Mouse (Mus musculus) Patski (cell line): ENCODE measurements around the gene Tceal1. TPM values are rescaled to one million over a fixed set of nuclear protein-coding genes. Genes with fewer than 3 reads are reported as not detected.
"Not testable (repeated sequence)": the region's sequence is repeated elsewhere in the genome, so short reads cannot be mapped to it uniquely, and the experiment has no call there.

Source experiments
- ATAC-seq: fragments of 100-300 bp; one replicate; pipeline ENCODE4 v1.8.0; 2021
- CTCF ChIA-PET: fragments of 350-600 bp; sonication (Branson Sonifier 250); formaldehyde crosslinking; loops from one replicate; lab custom pipeline; 2022; ENCODE audit warnings: inconsistent platforms; lab: Charles Lee
- POLR2A ChIA-PET: fragments of 350-600 bp; sonication (Branson Sonifier 250); formaldehyde crosslinking; loops from one replicate; lab custom pipeline; 2022; ENCODE audit warnings: antibody characterized with exemption, inconsistent platforms; lab: Charles Lee
- DNase-seq: peaks from one replicate; pipeline ENCODE4 v3.0.0-alpha.2; 2011; ENCODE audit warnings: low read depth, low spot score
- H3K27me3 ChIP-seq: fragments of 371-371 bp; one replicate; pipeline ENCODE4 v1.5.1; 2021
- CTCF ChIP-seq: fragments of 100-300 bp; IDR thresholded peaks from one replicate; pipeline ENCODE4 v1.5.1; 2021
- in situ Hi-C: fragments of 300-500 bp; cut with MboI; formaldehyde crosslinking; loops from 3 replicates; pipeline ENCODE4 v1.11.1; 2018; ENCODE audit warnings: low pct_unique_long_range_greater_than_20kb, mixed read lengths
- polyA plus RNA-seq: library from polyadenylated mRNA; unstranded; gene quantifications from one replicate; pipeline ENCODE4 v1.2.3, GENCODE M21; 2021

The Tceal1 gene
- polyA plus RNA-seq = not detected

DNA sequence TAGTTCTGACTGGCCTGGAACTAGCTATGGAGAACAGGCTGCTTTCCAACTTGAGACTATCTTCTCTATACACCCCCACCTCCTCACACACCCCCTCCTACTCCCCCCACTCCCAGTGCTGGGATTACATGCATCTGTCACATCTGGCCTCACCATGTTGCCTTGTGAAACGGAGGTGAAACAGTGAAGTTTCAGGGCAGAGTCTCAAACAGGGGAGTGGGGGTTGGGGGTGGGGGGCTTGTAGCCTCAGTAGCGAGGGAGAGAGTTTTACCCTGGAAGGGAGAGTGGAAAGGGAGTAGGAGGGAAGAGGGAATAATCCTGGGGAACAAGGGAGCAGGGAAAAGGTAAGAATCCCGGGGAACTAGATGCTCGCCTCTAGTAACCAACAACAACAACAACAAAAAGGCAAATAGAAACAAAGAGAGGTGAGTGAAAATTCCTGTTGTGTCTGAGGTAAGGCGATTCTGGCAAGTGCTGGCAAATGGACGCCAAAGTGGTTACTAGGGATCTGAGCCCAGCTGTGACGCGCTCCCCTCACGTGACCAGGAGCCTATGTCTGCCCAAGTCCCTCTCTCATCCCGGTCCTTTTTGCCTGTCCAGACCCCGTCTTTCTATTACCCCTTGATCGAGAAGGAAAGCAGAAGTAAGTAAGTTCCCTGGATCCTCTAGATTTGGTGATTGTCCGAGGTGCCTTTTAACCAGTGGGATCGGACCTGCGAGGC lies at the start of gene Tceal1:
Gene Tceal1 (plus strand): TSS at position 537 of the 722 bp plus-strand sequence.
- peaks cover 37% of the 10 kb centered on the region for H3K27me3 ChIP-seq
- DNase-seq (no peak), ATAC-seq (no peak)
- POLR2A ChIA-PET = no interaction called here
- CTCF ChIA-PET = no interaction called here
- TF ChIP-seq CTCF = no peak
- in situ Hi-C loops = no loop called here

DNA sequence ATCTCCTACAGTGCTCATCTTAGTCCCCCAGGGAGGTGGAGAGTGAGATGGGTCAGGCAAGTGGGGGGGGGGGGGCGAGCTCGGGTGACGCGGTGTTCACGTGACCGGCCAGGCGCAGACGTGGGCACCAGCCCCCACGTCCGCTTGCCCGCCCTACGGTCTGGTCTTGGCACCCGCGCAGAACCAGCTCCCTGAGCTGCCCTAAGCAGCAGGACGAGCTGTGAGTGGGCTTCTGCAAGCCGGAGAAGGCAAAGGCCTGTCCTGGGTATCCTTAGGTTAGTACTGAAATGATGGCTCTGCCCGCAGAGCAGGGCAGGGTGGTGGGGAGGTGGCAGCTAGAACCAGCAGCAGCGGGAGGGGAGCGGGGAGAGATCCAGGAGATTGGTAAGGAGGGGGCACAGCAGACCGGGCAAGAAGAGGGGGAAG lies 41.5 kb upstream of the Tceal1 start:
- CTCF ChIA-PET = no interaction called here
- no peak for TF ChIP-seq CTCF
- no peak for DNase-seq
- H3K27me3 ChIP-seq = peaks cover 44% of the 10 kb centered on the region
- POLR2A ChIA-PET = no interaction called here
- in situ Hi-C loops = no loop called here
- ATAC-seq = no peak

DNA sequence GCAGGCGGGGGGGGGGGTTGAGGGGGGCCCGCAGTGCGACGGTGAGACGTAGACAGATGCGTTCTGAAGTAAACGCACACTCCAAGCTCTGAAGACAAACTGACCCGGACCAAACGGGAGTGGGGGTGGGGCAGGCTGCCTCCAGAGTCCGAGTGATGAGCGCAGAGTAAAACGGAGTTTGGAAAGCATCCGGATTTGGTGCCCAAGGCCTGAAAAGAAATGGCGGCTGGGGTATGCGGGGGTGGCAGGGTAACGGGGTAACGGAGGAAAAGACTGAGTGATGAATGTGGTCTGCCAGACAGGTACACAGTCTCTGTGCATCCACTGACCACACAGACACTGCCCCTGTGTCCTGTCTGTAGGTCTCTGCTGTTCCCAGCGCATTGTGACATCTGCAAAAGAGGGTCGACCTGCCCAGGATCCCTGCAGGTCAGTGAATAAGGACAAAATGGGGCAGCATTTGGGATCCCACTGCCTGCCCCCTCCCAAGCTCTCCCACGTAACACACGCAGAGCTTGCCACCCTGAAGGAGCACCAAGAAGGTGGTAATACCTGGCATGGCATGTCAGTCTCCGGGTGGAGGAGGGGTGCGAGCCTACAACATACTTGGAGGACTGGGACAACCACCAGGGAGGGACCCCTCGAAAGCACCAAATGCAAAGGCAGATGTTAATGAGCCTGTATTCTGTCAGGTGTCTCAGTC lies 40.9 kb upstream of the Tceal1 start:
- CTCF ChIA-PET, POLR2A ChIA-PET, in situ Hi-C loops, DNase-seq, ATAC-seq: not testable (repeated sequence)
- peaks cover 47% of the 10 kb centered on the region for H3K27me3 ChIP-seq

DNA sequence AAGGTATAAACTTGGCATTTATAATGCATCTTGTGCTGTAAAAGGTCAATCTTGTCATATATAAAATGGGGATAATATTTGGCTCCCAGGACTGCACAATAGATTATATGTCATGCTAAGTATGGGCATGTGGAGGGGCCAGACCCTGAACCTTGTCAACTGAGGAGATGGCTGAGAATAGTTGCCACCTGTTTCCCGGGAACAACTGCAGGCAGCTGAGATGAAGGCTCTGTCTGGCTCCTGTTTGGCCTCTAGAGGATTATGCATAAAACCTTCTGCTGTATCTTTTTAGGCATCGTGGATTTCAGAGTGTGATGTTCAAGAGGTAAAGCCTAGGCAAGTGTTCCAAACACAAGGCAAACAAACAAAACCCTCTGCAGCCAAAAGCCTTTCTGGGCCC lies 39.0 kb upstream of the Tceal1 start:
- CTCF ChIA-PET = interaction anchor here (1.1 kb wide), 2 partner anchors 9 to 13 kb away, joined by 3 to 4 read pairs; no protein-coding TSS in a partner anchor
- POLR2A ChIA-PET = no interaction called here
- in situ Hi-C loops = no loop called here
- DNase-seq (no peak), ATAC-seq (no peak)
- H3K27me3 ChIP-seq = peaks cover 35% of the 10 kb centered on the region
- TF ChIP-seq CTCF = no peak

DNA sequence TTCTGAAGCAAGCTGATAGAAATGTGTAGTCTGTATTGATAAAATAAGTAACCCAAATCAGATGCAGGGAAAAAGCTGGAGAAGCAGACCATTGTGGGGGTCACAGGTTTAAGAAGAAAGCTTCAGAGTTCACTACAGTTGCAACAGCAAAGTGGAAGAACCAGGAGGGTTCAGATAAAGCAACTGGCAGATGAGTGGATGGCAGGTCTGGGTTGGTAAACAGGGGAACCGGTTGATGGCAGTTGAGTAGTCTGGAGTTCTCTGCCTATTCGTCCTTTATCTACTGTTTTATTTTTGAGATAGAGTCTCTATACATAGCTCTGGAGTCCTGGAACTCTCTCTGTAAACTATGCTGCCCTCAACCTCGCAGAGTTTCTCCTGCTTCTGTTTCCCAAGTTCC lies 26.8 kb upstream of the Tceal1 start:
- TF ChIP-seq CTCF = no peak
- in situ Hi-C loops = no loop called here
- DNase-seq (no peak), ATAC-seq (no peak)
- ChIA-PET CTCF (no interaction called here), POLR2A (no interaction called here)
- H3K27me3 ChIP-seq = peaks cover 21% of the 10 kb centered on the region

DNA sequence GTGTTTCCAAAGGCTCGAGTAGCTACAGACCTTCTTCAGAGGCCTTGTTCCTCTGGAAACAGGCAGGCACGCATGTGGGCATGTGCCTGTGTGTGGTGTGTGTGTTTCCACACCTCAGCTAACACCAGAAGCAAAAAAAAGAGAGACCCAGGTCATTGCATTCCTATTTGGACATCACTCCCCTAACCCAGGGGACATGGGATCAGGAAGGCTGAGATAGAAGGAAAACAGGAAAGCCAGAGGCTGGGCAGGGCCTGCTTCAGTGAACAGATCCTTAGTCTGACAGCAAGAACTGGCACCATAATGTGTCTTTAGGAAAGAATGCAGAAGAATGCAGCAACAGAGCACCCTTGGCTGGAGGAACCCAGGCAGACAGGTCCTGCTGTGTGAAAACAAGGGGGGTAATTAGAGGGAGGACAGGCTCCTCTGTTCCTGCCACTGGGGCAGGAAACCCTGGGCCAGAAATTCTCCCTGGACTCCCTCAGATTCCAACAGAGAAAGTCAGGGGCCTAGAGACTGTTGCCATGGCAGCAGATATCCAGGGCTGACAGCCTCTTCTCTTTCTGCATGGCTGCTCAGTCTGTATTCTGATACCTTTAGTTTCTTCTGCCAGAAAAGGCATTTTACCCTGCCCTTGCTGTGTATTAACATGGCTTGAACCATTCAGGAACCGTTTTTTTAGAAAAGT lies 16.0 kb upstream of the Tceal1 start:
- DNase-seq, H3K27me3 ChIP-seq, in situ Hi-C loops, CTCF ChIA-PET, POLR2A ChIA-PET: not testable (repeated sequence)
- ATAC-seq = peak; percentile 83

DNA sequence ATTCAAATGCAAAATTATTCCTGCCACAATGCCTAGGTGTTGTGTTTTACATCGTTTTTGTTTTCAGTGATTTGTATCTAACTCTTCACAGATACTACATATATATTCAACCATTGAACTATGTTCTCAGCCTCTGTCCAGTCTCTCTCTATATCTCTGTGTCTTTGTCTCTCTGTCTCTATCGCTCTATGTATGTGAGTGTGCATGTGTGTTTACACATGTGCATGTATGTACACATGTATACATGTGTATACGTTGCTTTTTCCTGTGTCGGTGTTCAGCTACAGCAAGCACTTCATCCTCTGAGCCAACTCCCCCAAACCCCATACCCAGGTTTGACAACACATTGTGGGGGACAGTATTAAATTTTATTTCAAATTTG lies 15.5 kb upstream of the Tceal1 start:
- POLR2A ChIA-PET = no interaction called here
- in situ Hi-C loops = no loop called here

DNA sequence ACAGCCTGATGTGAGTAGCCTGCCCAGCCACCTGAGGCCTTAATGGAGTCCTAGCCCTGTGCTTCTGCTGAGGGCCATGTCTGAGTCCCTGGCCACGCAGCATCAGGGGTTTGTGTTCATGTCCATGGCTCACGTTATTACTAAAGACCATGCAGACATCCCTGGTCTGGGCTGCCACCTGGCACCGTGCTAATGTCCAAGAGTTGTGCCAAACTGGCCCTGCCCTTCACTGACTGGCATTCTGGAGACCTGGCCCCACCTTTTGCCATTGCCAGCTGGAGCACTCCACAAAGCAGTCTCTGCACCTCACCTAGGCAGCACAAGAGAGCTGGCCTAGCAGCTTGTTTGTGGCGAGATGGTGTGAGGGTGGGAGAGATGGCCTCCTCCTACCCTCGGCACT lies 14.6 kb upstream of the Tceal1 start:
- POLR2A ChIA-PET = interaction anchor here (0.6 kb wide), 1 partner anchor 10 kb away, joined by 3 read pairs; no protein-coding TSS in a partner anchor
- peaks cover 8% of the 10 kb centered on the region for H3K27me3 ChIP-seq
- CTCF ChIA-PET = no interaction called here
- in situ Hi-C loops = no loop called here
- TF ChIP-seq CTCF = no peak
- ATAC-seq = no peak
- no peak for DNase-seq

More for the DNA sequence above, 15.5 kb upstream of the Tceal1 start:
- CTCF ChIA-PET = no interaction called here
- H3K27me3 ChIP-seq = peaks cover 8% of the 10 kb centered on the region
- no peak for ATAC-seq
- no peak for TF ChIP-seq CTCF
- DNase-seq = no peak

DNA sequence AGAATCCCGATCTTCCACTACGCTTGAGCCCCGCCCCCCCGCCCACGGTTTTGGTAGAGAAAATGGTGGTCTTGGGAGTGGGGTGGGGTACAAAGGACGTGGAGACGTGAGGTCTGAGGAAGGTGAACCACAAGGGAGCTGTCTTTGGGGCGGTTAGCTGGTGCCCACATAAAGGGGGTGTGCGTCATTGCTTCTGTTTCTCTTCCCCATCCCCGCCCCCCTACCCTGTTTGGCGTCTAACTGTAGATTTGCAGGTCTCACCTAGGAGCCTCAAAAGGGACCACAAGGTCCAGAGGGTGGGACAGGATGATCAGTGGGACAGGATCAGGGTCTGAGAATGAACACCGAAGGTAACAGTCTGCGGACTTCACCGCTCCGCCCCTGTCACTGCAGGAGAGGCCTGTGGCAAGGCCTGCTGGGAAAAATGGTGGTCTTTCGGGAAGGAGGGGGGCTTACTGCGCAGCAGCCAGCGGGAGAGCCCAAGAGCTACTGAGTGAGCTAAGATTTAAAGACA lies 443 bp downstream of the Tceal1 start:
- no peak for ATAC-seq
- ChIA-PET POLR2A (no interaction called here), CTCF (no interaction called here)
- in situ Hi-C loops = no loop called here
- no peak for TF ChIP-seq CTCF
- H3K27me3 ChIP-seq = peaks cover 37% of the 10 kb centered on the region
- DNase-seq = no peak

DNA sequence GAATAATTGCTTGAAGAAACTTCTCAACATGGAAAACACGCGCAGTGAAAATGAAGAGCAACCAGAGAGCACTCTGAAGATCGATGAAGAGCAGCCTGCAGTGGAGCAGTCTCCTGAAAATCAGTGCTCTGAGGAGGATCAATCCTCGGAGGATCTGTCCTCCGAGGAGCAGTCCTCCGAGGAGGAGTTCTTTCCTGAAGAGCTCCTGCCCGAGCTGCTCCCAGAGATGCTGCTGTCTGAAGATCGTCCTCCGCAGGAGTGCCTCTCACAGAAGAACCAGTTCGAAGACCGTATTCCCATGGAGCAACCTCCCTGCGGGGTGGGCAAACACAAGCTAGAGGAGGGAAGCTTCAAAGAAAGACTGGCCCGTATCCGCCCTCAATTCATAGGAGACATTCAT lies 1.0 kb downstream of the Tceal1 start:
- ATAC-seq (no peak), DNase-seq (no peak)
- ChIA-PET CTCF (no interaction called here), POLR2A (no interaction called here)
- peaks cover 37% of the 10 kb centered on the region for H3K27me3 ChIP-seq
- in situ Hi-C loops = no loop called here
- no peak for TF ChIP-seq CTCF

DNA sequence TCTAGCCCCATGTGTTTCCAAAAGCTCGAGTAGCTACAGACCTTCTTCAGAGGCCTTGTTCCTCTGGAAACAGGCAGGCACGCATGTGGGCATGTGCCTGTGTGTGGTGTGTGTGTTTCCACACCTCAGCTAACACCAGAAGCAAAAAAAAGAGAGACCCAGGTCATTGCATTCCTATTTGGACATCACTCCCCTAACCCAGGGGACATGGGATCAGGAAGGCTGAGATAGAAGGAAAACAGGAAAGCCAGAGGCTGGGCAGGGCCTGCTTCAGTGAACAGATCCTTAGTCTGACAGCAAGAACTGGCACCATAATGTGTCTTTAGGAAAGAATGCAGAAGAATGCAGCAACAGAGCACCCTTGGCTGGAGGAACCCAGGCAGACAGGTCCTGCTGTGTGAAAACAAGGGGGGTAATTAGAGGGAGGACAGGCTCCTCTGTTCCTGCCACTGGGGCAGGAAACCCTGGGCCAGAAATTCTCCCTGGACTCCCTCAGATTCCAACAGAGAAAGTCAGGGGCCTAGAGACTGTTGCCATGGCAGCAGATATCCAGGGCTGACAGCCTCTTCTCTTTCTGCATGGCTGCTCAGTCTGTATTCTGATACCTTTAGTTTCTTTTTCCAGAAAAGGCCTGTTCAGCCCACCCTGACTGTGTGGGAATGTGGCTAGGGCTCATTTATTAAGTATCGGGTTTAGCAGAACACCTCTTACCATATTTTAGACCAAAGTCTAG lies 7.1 kb downstream of the Tceal1 start:
- POLR2A ChIA-PET = interaction anchor here (1.1 kb wide), 1 partner anchor 15 kb away, joined by 3 read pairs; no protein-coding TSS in a partner anchor
- H3K27me3 ChIP-seq = peaks cover 26% of the 10 kb centered on the region
- in situ Hi-C loops = loop anchor here (5.0 kb wide), 1 partner anchor 53 kb away; no protein-coding TSS in a partner anchor
- ATAC-seq = peak; percentile 82
- CTCF ChIA-PET = not testable (repeated sequence)
- DNase-seq = peak; percentile 25
